ENCODE assay signal across 27 mouse cellular contexts in the genomic region with DNA sequence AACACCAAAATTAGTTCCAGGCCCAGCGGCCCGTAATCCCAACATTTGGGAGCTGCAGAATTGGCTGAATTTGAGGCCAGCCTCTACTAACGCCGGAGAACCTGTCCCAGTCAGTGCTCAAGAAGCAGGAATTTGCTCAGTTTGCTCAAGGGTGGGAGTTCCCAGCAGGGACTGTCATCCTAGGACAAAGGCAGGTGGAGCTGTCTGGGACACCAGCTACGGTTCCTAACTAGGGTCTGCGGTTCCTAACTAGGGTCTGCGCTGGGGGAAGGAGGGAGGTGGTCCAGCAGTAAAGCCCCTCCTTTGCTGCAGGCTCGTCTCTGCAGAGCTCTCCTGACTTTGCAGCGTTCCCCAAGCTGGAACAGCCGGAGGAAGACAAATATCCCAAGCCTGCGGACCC.
"Had no signal": no experiment of that assay in that cellular context is flagged by ENCODE, and none has a peak within 500 bp of the region (broad histone marks: within the 10 kb centered on the region; RNA-seq: fewer than 3 reads in every experiment).

No protein-coding gene starts in this region.

- H3K9ac ChIP-seq: heart, embryonic 13.5 days; heart, embryonic 15.5 days; hindbrain, embryonic 13.5 days; hindbrain, embryonic 15.5 days; kidney, embryonic 15.5 days; limb, embryonic 13.5 days; limb, embryonic 15.5 days; liver, embryonic 12.5 days; liver, embryonic 14.5 days had no signal

- H3K27ac ChIP-seq: heart, adult 2 months; heart, embryonic 13.5 days; heart, embryonic 15.5 days; hindbrain, embryonic 13.5 days; hindbrain, embryonic 15.5 days; hindbrain, postnatal 0 days; kidney, embryonic 15.5 days; kidney, postnatal 0 days; left cerebral cortex, adult 2 months; limb, embryonic 13.5 days; limb, embryonic 15.5 days; liver, embryonic 12.5 days; liver, embryonic 14.5 days had no signal

- H3K9me3 ChIP-seq: heart, embryonic 13.5 days; heart, embryonic 15.5 days; hindbrain, embryonic 13.5 days; hindbrain, embryonic 15.5 days; kidney, embryonic 15.5 days; limb, embryonic 13.5 days; limb, embryonic 15.5 days; liver, embryonic 12.5 days had no signal

- H3K4me3 ChIP-seq: heart, adult 2 months; heart, embryonic 13.5 days; heart, embryonic 15.5 days; hindbrain, embryonic 13.5 days; hindbrain, embryonic 15.5 days; kidney, embryonic 15.5 days; left cerebral cortex, adult 2 months; limb, embryonic 13.5 days; limb, embryonic 15.5 days; liver, embryonic 12.5 days had no signal

- DNase-seq: gastrocnemius, postnatal 14 days; gastrocnemius, postnatal 36 days; heart, adult 11 months; heart, adult 2 months; heart, postnatal 14 days; heart, postnatal 36 days; kidney, adult 11 months; kidney, adult 2 months; kidney, adult 9 months; kidney, postnatal 14 days; kidney, postnatal 36 days; layer of hippocampus, adult 9-11 months; left cerebral cortex, postnatal 4 days had no signal

- ATAC-seq: hindbrain, postnatal 0 days; intestine, embryonic 16.5 days; liver, embryonic 12.5 days had no signal

- H3K4me2 ChIP-seq: heart, embryonic 11.5 days; heart, embryonic 13.5 days; heart, embryonic 15.5 days; hindbrain, embryonic 13.5 days; hindbrain, embryonic 15.5 days; kidney, embryonic 15.5 days; limb, embryonic 13.5 days; limb, embryonic 15.5 days; liver, embryonic 12.5 days had no signal

- H3K27me3 ChIP-seq: heart, embryonic 13.5 days; heart, embryonic 15.5 days; hindbrain, embryonic 13.5 days; hindbrain, embryonic 15.5 days; kidney, embryonic 15.5 days; limb, embryonic 13.5 days; limb, embryonic 15.5 days had no signal
